ENCODE assay signal across 7 mouse cellular contexts in the genomic region with DNA sequence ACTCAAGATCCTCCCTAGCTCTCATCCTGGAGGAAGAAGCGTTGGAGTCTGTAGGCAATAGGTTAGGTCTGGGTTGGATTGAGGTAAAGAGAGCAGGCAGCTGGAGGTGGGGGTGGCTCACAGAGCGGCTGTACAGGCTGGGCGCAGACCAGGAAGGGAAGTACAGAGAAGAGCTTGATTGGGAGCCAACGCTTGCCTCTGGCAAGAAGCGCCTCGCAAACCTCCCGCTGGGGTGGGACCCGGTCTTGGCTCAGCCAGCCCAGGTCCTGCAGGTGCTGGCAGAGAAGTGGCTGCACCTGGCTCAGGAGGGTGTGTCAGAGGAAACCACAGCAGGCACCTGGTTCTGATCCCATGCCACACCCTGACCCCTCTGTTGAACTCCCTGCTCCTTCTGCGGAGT.
DNase-seq lines count a peak whose midpoint lies in the region; ATAC-seq lines count a peak whose summit lies in the region.

No protein-coding gene starts in this region.

- H3K4me2 ChIP-seq in kidney, embryonic 15.5 days, result peak overlapping the region; percentile 17

- DNase-seq in B cell, adult 2 months, result peak; percentile 46 to 47
- peak; percentile 53 for DNase-seq in CD4-positive, CD25-positive, alpha-beta regulatory T cell, adult 2 months (ENCODE audit: low read depth, low spot score)
- peak; percentile 76 for DNase-seq in lung, postnatal 25 days (ENCODE audit: low spot score)
- DNase-seq in urinary bladder, adult 2 months (ENCODE audit: low spot score), result peak; percentile 35
- no peak for DNase-seq in layer of hippocampus, adult 18-20 months (ENCODE audit: low spot score in 2 of 2)

- 46% methylated on average over 9 of the region's 9 CpGs for WGBS in kidney, embryonic 15.5 days

- H3K9ac ChIP-seq in kidney, embryonic 15.5 days, result no peak overlapping the region

- no peaks in the 10 kb centered on the region for H3K9me3 ChIP-seq in kidney, embryonic 15.5 days (replicated peaks)

- H3K4me1 ChIP-seq in kidney, embryonic 15.5 days, result peaks cover 43% of the 10 kb centered on the region

- no peaks in the 10 kb centered on the region for H3K27me3 ChIP-seq in kidney, embryonic 15.5 days

- H3K4me3 ChIP-seq in kidney, embryonic 15.5 days (replicated peaks), result no peak overlapping the region

- ATAC-seq in granulocyte monocyte progenitor cell, adult 5-6 weeks (replicated peaks; ENCODE audit: poor library complexity, severe bottlenecking), result peak; percentile 71
- ATAC-seq in kidney, embryonic 15.5 days (replicated peaks; ENCODE audit: low FRiP score), result peak; percentile 61; the same call in 1 of the 2 replicates

- peak overlapping the region; percentile 83 for H3K27ac ChIP-seq in kidney, embryonic 15.5 days

- H3K36me3 ChIP-seq in kidney, embryonic 15.5 days, result no peaks in the 10 kb centered on the region

Comparison
In these comparisons a context has a peak if more than half of its experiments do, and no peak if none do; other contexts are left out.
1. DNase-seq: peak in B cell, adult 2 months (2 of 2), CD4-positive, CD25-positive, alpha-beta regulatory T cell, adult 2 months (single experiment), lung, postnatal 25 days (single experiment) and urinary bladder, adult 2 months (single experiment); none in layer of hippocampus, adult 18-20 months (0 of 2).